Mouse (Mus musculus) CH12.LX (cell line): ENCODE measurements at regions not wholly inside any gene's neighbourhood (a gene's known extent, or its start where the extent isn't known, plus 50 kb on each side); places are given as distances from the start of the nearest gene placed in this dataset.

Experiments used
- DNase-seq: peaks from one replicate; pipeline ENCODE4 v3.0.0-alpha.2; 2013; ENCODE audit errors: extremely low read depth
- H3K27ac ChIP-seq: 2 replicates; pipeline ENCODE4 v1.5.1; 2012; ENCODE audit warnings: low read depth, mild to moderate bottlenecking, control low read depth, moderate library complexity; ENCODE audit not compliant: insufficient read depth
- H3K27me3 ChIP-seq: replicated peaks from 2 replicates; pipeline ENCODE3; 2012; ENCODE audit warnings: inconsistent platforms
- H3K36me3 ChIP-seq, 2 experiments: replicated peaks in 1 of 2; 2 replicates each; pipeline versions ENCODE3 to v1.6.1; 2012; ENCODE audit warnings: inconsistent platforms in 1 of 2, low read length in 1 of 2, mild to moderate bottlenecking in 1 of 2, mixed read lengths in 1 of 2, moderate library complexity in 1 of 2; ENCODE audit not compliant: control insufficient read depth in 1 of 2, insufficient read depth in 1 of 2
- H3K4me1 ChIP-seq, 2 experiments: 2 replicates each; pipeline ENCODE4 v1.6.1; 2012; ENCODE audit warnings: inconsistent platforms in 1 of 2, moderate library complexity in 1 of 2; ENCODE audit not compliant: insufficient read depth in 2 of 2, control insufficient read depth in 1 of 2
- H3K4me2 ChIP-seq: 2 replicates; pipeline ENCODE4 v1.6.1; 2012; ENCODE audit warnings: low read depth, mild to moderate bottlenecking, control low read depth; ENCODE audit not compliant: poor library complexity, insufficient read depth, severe bottlenecking
- H3K4me3 ChIP-seq, 3 experiments: fragments of 150-350 bp in 1 of 3; sonication (generic) in 1 of 3; replicated peaks in 1 of 3; 2 replicates each; pipeline versions ENCODE3 to v1.5.1; 2011 to 2012; ENCODE audit warnings: low read depth in 2 of 3, low read length in 2 of 3, mild to moderate bottlenecking in 2 of 3, moderate library complexity in 2 of 3, control low read depth in 1 of 3, improper control_type of control experiment in 1 of 3, inconsistent platforms in 1 of 3, mixed read lengths in 1 of 3; ENCODE audit not compliant: poor library complexity in 1 of 3
- H3K79me2 ChIP-seq: replicated peaks from 2 replicates; pipeline ENCODE4 v1.6.1; 2012; ENCODE audit warnings: mild to moderate bottlenecking, moderate library complexity; ENCODE audit not compliant: control insufficient read depth, poor library complexity, insufficient read depth, severe bottlenecking; ENCODE audit errors: extremely low read depth
- H3K9ac ChIP-seq: 2 replicates; pipeline ENCODE4 v1.6.1; 2012; ENCODE audit warnings: low read depth, mild to moderate bottlenecking, control low read depth, moderate library complexity; ENCODE audit not compliant: insufficient read depth
- H3K9me3 ChIP-seq: replicated peaks from 2 replicates; pipeline ENCODE3; 2012; ENCODE audit warnings: low read length, inconsistent platforms, mixed read lengths
- E2F4 ChIP-seq: IDR thresholded peaks from 2 replicates; pipeline ENCODE4 v1.6.1; 2011; ENCODE audit warnings: low read depth, low read length, improper control_type of control experiment; ENCODE audit not compliant: insufficient replicate concordance
- ETS1 ChIP-seq: conservative IDR thresholded peaks from 2 replicates; pipeline ENCODE4 v1.6.1; 2012; ENCODE audit warnings: low read depth, mild to moderate bottlenecking, inconsistent platforms, low read length, improper control_type of control experiment, moderate library complexity
- HCFC1 ChIP-seq: IDR thresholded peaks from 2 replicates; pipeline ENCODE4 v1.6.1; 2012; ENCODE audit warnings: low read depth, mild to moderate bottlenecking, inconsistent platforms, low read length, improper control_type of control experiment
- JUN ChIP-seq: IDR thresholded peaks from 2 replicates; pipeline ENCODE4 v1.6.1; 2011; ENCODE audit warnings: low read depth, mild to moderate bottlenecking, low read length, improper control_type of control experiment, moderate library complexity; ENCODE audit not compliant: insufficient read depth
- MAZ ChIP-seq: IDR thresholded peaks from 2 replicates; pipeline ENCODE4 v1.6.1; 2012; ENCODE audit warnings: low read depth, mild to moderate bottlenecking, inconsistent platforms, low read length, improper control_type of control experiment, moderate library complexity
- MEF2A ChIP-seq: IDR thresholded peaks from 2 replicates; pipeline ENCODE4 v1.6.1; 2014; ENCODE audit warnings: low read depth, mild to moderate bottlenecking, inconsistent platforms, low read length, improper control_type of control experiment, borderline replicate concordance
- NRF1 ChIP-seq: IDR thresholded peaks from 2 replicates; pipeline ENCODE4 v1.6.1; 2014; ENCODE audit warnings: low read depth, mild to moderate bottlenecking, inconsistent platforms, low read length, improper control_type of control experiment, moderate library complexity
- POLR2A ChIP-seq: IDR thresholded peaks from 2 replicates; pipeline ENCODE4 v1.6.1; 2011; ENCODE audit warnings: low read depth, mild to moderate bottlenecking, improper control_type of control experiment, low read length
- RAD21 ChIP-seq: IDR thresholded peaks from 2 replicates; pipeline ENCODE4 v1.6.1; 2011; ENCODE audit warnings: low read depth, mild to moderate bottlenecking, low read length, improper control_type of control experiment, moderate library complexity
- USF1 ChIP-seq: IDR thresholded peaks from 2 replicates; pipeline ENCODE4 v1.6.1; 2014; ENCODE audit warnings: low read depth, mild to moderate bottlenecking, inconsistent platforms, low read length, improper control_type of control experiment
- ZC3H11A ChIP-seq: IDR thresholded peaks from 2 replicates; pipeline ENCODE4 v1.6.1; 2012; ENCODE audit warnings: low read depth, mild to moderate bottlenecking, inconsistent platforms, low read length, improper control_type of control experiment
- ZMIZ1 ChIP-seq: IDR thresholded peaks from 2 replicates; pipeline ENCODE4 v1.6.1; 2012; ENCODE audit warnings: low read depth, mild to moderate bottlenecking, inconsistent platforms, low read length, improper control_type of control experiment
- dilution Hi-C: fragments of 300-500 bp; cut with MboI; formaldehyde crosslinking; loops from 2 replicates; pipeline ENCODE4 v1.14.3; 2020; ENCODE audit warnings: low sequenced_read_pairs; ENCODE audit not compliant: extremely low pct_unique_long_range_greater_than_20kb, extremely low pct_ligation_motif_present
- in situ Hi-C: fragments of 300-500 bp; cut with MboI; formaldehyde crosslinking; loops from 3 replicates; pipeline ENCODE4 v1.14.3; 2019; ENCODE audit warnings: low sequenced_read_pairs, low pct_ligation_motif_present, low pct_unique_long_range_greater_than_20kb, mixed read lengths

GRCm38 (mm10) chr17:84097286-84097685 lies 90.5 kb downstream of the Zfp36l2 start:
- no peaks in the 10 kb centered on the region for H3K79me2 ChIP-seq
- no peak overlapping the region for H3K9ac ChIP-seq
- no peak overlapping the region for H3K4me2 ChIP-seq
- no peaks in the 10 kb centered on the region for H3K36me3 ChIP-seq
- in situ Hi-C loops: no loop called here
- dilution Hi-C loops: no loop called here
- DNase-seq: no peak
- no peak overlapping the region for H3K27ac ChIP-seq
- TF ChIP-seq HCFC1: no peak
- no peak for TF ChIP-seq ETS1
- TF ChIP-seq ZC3H11A: no peak
- TF ChIP-seq POLR2A: no peak
- TF ChIP-seq USF1: no peak
- TF ChIP-seq E2F4: no peak
- no peak for TF ChIP-seq NRF1
- TF ChIP-seq JUN: no peak
- TF ChIP-seq ZMIZ1: no peak
- TF ChIP-seq RAD21: no peak
- TF ChIP-seq MAZ: no peak
- no peak for TF ChIP-seq MEF2A
- no peak overlapping the region for H3K4me3 ChIP-seq
- no peaks in the 10 kb centered on the region for H3K27me3 ChIP-seq
- no peaks in the 10 kb centered on the region for H3K9me3 ChIP-seq
- peaks cover 0 to 27% of the 10 kb centered on the region in 2 experiments; a peak in 3 of 4 replicates for H3K4me1 ChIP-seq

GRCm38 (mm10) chr17:84096345-84097260 lies 91.1 kb downstream of the Zfp36l2 start:
- no peak for DNase-seq
- dilution Hi-C loops (no loop called here), in situ Hi-C loops (no loop called here)
- Histone ChIP-seq H3K4me3 (no peak overlapping the region), H3K4me2 (no peak overlapping the region), H3K79me2 (no peaks in the 10 kb centered on the region), H3K9me3 (no peaks in the 10 kb centered on the region), H3K27ac (no peak overlapping the region)
- no peak for TF ChIP-seq MEF2A
- TF ChIP-seq HCFC1: no peak
- TF ChIP-seq, all 38 proteins: peak for 0
- Histone ChIP-seq H3K4me1 (peaks cover 0 to 27% of the 10 kb centered on the region in 2 experiments; a peak in 3 of 4 replicates), H3K9ac (no peak overlapping the region), H3K36me3 (no peaks in the 10 kb centered on the region), H3K27me3 (no peaks in the 10 kb centered on the region)
